Mouse (Mus musculus): ENCODE data around the gene Ube2s.
"Not testable (repeated sequence)": the region's sequence is repeated elsewhere in the genome, so short reads cannot be mapped to it uniquely, and the experiment has no call there.

Ube2s gene

DNA sequence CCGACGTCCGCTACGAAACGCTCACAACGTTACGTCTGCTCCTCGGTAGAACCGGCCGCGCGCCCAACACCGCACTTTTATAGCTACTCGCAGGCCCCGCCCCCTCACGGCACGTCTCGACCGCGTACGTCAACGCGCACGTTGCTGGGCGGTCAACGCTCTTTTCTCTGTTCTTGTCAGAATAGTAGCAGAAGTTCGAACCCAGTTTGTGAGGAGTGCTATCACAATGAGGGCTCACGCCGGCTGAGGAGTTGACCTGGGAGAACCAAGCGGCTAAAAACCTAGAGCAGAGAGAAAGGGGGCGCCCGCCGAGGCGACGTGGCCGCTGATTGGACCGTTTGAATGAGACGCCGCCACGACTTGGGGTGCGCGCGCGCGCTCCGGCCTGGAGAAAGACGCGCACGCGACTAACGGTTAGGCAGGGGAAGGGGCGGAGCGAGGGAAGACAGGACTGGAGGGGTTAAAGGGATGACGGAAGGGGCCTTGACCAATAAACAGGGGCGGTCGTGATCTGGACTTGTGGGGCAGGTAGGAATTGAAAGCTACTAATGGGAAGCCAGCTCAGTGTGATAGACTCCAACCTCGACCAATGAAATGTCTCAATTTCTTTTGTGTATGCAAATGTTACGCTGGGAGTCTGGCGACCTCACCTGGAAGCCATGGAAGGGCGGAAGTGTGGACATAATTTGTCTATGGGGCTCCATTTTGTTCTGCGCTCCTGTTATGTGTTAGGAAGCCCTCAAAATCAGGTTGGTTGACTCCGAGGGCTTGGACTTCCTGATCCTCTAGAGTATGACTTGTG is at the start of gene Ube2s:
Gene Ube2s, minus strand, starts transcription at position 288 of the 802 bp plus-strand sequence.
- DNase-seq (ENCODE audit: low read depth): peak; percentile 100

DNA sequence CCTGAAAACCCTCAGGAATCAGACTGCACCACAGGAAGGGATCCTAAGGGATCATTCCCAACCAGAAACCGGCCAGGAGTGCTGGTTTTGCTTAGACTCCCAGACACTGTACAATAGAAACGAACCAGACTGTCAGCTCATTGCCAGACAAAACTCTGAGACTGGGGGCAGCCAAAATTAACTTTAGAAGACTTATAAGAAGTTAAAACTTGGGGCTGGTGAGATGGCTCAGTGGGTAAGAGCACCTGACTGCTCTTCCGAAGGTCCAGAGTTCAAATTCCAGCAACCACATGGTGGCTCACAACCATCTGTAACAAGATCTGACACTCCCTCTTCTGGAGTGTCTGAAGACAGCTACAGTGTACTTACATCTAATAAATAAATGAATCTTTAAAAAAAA is 48.5 kb upstream of the Ube2s start:
- DNase-seq (ENCODE audit: low read depth): not testable (repeated sequence)

DNA sequence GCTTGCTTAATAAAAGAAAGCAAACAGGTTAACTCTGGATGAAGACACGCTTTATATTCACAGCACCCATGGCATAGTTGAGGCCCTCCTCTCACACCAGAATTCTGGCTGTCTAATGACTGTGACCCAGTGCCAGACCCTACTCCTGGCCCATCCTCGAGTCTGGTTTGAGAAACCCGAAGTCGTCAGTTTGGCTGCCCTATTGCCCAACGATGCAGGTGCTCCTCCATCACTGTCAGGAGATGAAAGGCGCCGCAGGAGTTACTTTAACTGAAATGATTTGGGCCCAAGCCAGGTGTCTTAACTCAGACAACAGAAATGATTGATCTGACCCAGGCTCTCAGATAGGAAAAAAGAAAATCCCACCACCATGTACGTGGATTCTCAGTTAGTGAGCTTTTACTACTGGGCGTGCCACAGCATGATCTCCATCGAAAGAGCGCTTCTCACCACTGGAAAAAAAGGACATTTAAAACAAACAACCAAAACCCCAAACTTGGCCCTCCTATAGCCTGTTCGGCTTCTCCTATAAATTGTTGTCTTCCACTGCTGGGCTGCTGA is 47.1 kb upstream of the Ube2s start:
- no peak for DNase-seq (ENCODE audit: low read depth)

DNA sequence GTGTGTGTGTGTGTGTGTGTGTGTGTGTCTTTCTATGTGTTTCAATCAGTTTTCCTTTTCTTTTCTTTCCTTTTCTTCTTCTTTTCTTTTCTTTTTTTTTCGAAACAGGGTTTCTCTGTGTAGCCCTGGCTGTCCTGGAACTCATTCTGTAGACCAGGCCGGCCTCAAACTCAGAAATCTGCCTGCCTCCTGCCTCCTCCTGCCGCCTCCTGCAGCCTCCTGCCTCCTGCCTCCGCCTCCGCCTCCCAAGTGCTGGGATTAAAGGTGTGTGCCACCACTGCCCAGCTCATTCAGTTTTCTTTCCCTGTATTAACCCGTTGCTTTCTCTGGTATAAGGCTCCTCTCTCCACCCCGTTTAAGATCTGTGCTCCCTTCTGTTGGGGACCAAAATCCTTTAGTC is 44.9 kb upstream of the Ube2s start:
- no peak for DNase-seq (ENCODE audit: low read depth)

DNA sequence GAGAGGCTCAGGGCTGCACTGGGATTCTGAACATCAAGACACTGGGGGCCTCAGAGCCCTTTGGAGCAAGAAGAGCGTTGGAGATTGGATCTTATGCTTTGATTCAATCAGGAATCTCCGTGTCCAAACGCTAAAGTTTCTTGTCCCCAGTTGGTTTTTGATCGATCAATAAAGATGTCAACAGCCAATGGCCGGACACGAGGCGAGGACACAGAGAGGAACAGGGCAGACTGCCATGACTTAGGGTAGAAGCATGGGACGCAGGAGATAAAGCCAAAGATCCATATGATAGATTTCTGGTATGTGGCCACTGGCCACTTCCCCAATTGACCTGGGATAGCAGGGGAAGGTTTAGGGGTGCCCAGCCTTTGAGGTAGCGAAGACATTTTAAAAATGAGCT is 44.1 kb upstream of the Ube2s start:
- DNase-seq (ENCODE audit: low read depth): no peak

DNA sequence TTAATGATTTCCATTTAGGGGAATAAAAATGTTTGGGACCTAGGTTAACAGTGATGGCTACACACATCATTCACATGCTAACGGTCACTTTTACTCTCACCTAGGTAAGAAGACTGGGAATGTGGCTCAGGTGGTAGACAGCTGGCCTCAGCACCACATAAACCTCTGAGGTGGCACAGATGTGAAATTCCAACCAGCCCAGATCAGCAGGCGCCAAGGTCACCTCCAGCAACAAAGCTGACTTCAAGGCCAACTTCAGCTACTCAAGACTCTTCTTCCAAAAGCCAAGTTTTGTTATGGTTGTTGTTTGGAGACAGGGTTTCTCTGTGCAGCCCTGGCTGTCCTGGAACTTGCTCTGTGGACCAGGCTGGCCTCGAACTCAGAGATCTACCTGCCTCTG is 41.2 kb upstream of the Ube2s start:
- DNase-seq (ENCODE audit: low read depth): no peak

DNA sequence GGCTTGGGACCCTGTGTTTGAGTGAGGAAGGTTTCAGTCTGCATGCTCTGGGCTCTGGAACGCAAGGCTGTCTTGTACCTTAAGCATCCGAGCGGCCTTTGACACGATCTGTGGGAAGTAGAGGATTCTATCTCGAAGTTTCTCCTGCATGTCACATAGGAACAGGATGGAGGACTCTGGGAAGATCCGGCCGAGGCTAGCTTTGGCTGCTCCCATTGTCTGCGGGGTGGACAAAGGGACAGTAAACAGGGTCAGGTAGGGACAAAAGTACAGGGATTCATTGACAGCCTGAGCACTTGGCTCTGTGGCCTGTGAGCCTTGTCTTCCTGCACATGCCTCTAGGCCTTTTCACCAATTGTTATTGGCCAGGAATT is 38.9 kb upstream of the Ube2s start:
- no peak for DNase-seq (ENCODE audit: low read depth)

DNA sequence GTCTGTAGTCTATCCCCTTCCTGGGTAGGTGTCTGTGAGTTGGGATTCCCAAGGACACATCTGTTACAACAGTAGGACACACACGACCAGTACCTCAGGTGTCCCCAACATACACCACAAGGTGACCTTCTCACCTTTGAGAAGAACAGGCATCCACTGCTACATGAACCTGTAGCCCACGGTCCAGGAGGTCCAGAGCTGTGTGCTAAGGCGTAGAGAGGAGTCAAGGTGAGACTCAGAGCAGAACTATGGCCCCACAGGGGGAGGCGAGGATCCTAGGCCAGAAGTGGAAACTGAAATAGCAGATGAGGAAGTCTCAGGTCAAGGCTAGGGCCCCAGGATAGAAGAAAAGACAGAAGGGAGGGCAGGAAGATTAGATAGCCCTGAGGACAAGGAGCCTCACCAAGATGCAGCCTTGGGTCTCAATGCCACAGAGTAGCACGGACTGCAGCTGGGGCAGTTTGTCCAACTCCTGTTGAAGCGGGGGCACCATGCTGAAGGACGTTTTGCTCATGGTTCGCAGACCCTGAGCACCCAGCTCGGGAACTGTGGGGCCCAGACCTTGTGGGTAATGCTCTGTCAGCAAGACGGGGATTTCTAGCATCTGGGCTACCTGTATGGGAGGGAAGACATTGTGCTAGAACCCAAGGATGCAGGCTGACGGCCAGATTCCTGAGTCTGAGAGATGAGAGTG is 38.4 kb upstream of the Ube2s start:
- no peak for DNase-seq (ENCODE audit: low read depth)

DNA sequence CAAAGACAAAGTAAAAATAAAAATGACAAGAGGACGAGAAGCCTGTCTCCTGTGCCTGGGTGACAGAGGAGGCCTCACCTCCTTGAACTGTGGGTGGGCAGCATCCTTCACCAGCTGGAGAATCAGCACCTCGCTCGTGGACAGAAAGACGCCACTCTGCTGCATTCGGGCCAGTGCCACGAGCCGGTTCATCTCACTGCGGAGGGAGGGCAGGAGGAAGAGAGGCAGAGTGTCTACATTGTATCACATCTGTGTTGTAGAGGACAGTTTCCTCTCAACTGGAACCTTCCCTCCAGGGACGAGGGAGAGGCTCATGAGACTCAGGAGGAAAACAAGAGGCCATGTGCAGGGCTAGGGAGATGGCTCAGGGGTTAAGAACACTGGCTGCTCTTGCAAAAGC is 37.0 kb upstream of the Ube2s start:
- no peak for DNase-seq (ENCODE audit: low read depth)

DNA sequence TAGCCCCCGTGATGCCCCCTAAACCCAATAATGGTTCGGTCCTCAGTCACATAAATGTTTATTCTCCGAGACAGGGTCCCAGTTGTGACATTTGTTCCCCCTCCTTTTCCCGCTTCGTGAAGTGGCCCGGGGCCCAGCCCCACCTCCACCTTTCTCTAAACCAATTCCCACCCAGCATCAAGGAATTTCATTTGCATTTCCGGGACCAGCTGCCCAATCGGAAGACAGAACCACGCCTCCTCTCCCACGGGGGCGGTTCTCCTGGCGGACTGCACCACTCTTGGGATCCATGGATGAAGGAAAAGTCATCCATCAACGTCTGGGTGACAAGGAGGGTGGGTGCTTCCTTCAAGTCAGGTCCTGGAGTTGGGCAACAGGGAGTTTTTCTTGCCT is 32.5 kb upstream of the Ube2s start:
- no peak for DNase-seq (ENCODE audit: low read depth)

DNA sequence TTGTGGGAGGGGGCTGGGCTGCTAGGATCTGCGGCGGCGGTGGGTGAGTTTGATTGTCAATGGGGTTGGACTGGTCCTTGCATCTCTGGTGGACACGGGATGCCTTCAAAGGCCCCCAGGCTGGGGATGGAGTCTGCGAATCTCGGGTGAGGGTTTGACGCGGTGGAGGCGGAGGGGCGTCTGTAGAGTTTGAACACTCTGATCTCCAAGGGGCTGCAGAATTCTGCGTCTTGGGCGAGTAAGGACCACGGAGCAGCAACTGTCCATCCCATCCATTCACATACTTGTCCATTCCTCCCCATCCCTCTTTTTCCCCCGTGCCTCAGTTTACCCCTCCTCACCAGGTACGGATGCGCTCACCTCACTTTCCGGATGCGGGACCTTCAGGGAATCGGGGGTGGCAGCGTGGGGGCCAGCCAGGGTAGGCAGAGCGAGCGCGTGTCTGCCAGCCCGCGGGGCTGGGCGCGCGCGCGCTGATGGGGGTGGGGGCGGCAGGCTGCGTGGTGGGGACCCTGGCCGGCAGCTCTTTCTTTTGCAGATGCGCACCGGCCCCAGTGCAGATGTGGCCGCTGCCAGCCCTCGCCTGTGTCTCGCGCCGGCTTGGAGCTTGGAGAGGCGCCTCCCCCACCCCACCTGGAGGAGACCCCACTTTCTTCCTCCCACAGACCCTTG is 32.0 kb upstream of the Ube2s start, which contains the start of gene Shisa7:
Gene Shisa7, minus strand, starts transcription at position 452 of the 672 bp plus-strand sequence.
- no peak for DNase-seq (ENCODE audit: low read depth)

DNA sequence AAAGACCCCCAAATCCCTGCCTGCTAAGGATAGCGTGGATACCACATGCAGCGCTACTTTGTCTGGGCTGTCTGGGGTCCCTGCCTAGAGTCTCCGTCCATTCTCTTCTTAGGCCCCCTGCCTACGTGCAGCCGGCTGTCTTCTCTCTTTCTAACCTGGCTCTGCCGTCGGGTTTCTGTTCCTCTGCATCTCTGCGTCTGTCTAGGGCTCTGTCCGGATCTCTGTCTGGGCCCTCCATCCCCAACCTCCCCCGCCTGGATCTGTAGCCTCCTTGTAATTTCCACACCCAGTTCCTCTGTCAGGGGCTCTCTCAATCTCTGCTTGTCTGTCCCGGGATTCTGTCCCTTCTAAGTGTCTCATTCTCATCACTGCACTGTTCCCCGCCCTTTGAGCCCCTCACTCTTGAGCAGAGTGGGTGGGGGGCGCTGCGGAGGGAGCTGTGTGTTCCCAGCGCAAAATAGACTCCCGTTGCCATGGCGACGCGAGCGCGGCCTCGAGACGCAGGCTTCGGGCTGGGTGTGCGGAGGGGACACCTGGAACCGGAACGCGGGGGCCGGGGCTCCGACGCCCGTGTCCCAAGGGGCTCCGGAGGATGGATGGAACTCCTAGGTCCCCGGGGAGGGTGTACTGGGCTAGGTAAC is 31.3 kb upstream of the Ube2s start:
- no peak for DNase-seq (ENCODE audit: low read depth)

DNA sequence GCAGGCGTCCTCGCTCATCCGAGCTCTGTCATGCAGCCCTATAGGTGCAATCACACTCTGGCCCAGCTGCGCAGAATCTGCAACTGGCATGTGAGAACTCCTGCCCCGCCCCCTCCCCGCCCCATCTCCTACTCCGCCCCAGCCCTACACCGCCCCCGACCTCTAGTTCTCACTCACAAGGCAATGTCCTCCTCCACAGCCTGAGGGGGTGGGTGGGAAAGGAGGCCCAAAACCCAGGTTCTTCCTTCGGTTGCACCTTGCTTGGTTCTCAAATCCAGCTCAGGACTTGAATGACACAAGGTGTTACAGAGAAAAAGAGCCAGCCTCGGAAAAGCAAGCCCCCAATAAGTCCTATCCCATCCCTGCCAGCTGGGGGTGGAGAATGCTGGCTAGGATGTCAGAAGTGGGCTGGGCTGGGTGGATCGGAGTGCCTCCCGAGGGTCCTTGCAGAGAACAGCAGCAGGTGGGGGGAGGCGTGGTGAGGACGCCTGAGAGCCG is 30.3 kb upstream of the Ube2s start:
- peak; percentile 22 for DNase-seq (ENCODE audit: low read depth)

DNA sequence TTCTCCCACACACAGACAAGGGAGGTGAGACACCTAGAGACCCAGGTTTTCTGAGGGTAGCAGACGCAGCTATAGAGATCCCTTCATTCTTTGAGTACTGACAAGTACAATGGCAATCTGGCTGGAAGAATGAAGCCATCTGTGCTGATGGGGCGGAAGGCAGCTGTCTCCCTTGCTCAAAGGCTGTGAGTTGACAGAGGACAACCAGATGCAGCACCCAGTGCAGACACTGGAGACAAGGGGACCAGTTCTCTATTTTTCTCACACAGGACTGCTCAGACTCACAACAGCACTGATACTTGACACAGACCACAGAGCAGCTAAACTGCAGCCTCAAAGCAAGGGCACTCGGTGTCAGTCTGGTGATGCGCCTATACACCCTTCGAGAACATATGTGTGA is 29.7 kb upstream of the Ube2s start:
- DNase-seq (ENCODE audit: low read depth): no peak

DNA sequence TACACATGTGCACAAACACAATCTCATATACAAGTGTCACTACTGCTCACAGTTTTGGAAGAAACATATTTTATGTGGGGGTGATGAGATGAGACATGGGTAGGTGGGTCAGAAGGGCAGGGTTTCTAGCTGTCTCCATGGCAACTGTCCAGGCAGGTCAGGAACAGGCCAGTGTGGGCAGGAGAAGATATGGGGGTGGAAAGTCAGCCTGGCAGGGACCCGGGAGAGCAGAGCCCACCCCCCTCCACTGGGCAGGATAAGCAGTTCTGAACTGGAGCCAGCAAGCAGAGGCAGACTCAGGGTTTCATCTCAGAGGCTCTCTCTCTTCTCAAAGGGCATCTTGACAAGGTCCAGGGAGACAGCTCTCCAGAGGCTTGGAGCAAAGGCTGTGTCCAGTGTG is 25.2 kb upstream of the Ube2s start:
- no peak for DNase-seq (ENCODE audit: low read depth)

DNA sequence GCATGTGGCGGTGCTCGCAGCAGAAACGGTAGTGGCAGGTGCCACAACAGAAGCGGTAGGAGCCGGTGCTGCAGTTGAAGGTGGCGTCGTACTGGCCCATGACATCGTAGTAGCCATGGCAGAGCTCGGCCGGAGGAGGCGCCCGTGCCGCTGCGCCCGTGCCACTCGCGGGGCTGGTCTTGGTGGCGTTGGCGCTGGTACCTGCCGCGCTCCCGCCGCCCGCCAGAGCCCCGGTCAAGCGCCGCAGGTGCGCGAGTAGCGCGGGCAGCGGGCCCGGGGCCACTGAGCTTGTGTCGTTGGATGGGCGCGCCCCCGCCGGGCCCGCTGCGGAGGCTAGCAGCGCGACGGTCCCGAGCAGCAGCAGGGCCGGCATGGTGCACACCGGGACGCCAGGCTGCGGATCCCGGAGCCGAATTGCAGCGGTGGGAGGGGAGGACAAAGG is 24.0 kb upstream of the Ube2s start:
- no peak for DNase-seq (ENCODE audit: low read depth)

DNA sequence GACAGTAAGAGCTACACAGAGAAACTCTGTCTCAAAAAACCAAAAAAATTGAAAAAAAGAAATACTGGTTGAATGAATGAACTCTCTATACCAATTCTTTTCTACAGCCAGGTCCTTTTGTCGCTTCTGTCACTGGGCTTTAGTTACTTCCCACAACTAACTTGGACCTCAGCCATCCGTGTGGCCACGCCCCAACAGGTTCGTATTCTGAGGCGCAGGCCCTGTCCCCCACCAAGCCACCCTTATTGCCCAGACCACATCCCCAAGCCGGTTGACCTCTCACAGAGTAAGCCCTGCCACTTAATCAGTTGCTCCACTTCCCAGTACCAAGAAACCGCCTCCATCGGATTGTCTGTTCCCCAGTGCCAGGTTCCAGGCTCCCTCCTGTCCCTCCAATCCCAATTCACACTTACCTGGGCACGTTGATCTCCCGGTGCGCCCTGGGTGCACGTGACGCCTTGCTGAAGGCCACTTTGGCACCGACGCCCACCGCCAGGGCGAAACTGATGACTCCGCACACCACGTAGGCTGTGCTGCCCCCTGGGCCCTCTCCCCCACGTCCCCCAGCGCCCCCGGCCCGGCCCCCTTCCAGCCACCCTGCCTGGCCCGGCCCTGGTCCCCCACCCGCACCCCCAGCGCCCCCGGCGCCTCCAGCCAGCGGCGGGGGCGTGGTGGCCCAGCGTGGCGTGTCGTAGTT is 23.4 kb upstream of the Ube2s start:
- DNase-seq (ENCODE audit: low read depth): no peak

DNA sequence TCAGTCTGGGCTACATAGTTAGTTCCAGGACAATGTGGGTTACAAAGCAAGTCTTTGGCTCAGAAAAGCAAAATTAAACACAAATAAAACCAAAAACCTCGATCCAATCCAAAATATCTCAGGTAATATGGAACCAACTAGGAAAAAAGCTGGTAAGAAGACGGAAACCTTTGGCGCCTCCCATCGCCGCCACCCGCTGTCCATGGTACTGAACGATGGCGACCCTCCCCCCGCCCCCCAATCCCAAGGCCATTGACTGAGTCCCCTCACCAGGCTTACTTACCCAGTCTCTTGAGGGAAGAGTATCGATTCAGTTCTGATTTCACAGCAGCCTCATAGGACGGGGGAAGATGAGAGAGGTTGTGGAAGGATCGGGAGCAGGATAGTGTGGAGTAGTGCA is 18.1 kb upstream of the Ube2s start:
- DNase-seq (ENCODE audit: low read depth): no peak

DNA sequence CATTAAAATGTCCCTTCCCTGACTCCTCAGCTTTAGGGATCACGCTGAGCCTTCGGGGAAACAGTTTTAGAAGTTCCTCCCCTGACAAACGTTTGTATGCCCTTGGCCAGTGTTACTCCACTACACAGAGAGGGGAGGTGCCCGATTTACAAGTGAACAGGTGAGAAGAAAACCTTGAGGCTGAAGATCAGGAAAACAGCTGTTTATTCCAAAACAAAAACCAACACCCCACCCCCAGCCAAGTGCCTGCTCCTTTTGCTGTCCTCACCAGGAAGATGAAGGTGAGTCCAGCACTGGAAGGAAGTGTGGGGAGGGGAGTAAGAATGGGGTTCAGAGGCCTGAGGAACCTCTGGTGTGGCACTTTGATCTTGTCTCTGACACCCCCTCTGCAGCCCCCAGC is 13.0 kb upstream of the Ube2s start:
- DNase-seq (ENCODE audit: low read depth): no peak

DNA sequence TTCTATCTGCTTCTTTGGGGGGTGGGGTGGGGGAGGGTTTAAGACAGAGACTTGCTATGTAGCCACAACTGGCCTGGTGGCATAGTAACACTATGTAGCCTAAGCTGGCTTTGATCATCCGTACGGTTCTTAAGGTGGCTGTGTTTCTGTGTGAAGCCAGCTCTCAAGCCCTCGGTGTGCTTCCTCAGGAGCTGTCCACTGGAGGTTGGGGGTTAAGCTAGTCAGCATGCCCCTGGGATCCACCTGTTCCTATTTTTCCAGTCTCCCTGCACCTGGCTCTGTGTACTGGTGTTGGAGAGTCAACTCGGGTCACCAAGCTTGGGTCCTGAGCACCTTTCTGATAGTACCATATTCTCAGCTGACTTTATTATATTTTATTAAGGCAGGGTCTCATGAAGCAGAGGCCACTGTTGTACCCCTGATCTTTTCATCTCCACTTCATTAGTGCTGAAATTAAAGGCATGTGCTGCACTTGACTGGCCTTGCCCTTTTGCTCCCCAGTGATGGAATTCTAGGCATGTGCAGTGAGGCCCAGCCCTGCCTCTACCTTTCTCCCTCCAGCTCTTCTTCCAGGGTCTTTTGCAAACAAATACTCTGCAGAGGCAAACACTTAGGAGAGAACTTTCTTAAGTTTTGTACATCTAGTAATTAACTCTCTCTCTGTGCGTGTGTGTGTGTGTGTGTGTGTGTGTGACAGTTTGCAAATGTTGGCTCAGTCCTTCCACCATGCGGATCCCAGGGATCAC is 9.9 kb upstream of the Ube2s start:
- DNase-seq (ENCODE audit: low read depth): no peak

DNA sequence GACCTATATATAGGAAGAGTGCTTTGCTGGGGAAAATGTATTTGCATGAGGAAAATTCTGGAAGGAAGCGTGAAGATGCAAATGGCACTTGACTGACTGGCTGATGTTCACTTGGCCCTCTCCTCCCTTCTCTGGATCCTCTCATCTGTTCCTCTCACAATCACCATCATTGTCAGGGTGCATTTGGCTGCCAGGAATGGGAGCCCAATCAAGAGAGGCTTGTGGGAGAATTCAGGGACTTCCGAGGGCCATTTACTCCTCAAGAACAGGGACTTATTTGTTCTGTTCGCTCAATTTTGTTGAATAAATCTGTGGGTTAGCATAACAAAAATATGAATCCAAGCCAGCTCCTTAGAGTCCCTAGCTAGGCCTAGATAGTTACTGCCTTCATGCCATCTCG is 9.3 kb upstream of the Ube2s start:
- no peak for DNase-seq (ENCODE audit: low read depth)

All from NIH3T3 (cell line).